Mouse (Mus musculus): ENCODE measurements around the gene Zfp668.
A peak's percentile ranks its signal among the peaks of the same experiment; 100 is the strongest.
"Not testable (repeated sequence)": the region's sequence is repeated elsewhere in the genome, so short reads cannot be mapped to it uniquely, and the experiment has no call there.

Gene Zfp668

DNA sequence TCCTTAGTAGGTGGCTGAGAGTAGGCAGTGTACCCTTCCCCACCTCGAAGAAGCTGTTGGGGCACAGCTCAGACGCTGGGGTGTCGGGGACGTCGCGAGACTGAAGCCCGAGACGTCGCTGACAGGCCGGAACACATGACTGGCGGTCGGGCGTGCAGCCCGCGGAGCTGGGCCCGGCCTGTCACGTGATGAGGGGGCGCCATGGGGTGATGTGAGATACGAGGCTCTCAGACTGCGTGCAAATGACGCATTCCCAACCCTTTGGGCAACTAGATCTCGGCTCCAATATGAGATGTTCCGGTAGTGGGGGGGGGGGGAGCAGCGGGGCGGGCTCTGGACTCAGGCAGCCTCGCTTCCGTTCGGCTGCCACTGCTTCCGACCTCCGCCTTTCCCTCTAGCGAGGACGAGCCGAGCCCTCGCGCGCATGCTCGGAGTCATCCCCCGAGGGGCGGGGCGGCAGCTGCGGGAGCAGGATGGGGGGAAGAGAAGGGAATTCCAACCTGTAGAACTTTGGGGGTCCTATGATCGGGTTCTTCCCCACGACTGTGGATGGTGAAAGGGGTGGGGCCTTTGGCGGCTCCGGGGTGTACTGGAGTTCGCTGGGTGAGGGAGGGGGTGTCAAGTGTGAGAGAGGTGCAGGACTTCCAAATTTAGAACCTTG, 35.2 kb downstream of the Zfp668 start:
- DNase-seq (ENCODE audit: low read depth) = peak; percentile 81

DNA sequence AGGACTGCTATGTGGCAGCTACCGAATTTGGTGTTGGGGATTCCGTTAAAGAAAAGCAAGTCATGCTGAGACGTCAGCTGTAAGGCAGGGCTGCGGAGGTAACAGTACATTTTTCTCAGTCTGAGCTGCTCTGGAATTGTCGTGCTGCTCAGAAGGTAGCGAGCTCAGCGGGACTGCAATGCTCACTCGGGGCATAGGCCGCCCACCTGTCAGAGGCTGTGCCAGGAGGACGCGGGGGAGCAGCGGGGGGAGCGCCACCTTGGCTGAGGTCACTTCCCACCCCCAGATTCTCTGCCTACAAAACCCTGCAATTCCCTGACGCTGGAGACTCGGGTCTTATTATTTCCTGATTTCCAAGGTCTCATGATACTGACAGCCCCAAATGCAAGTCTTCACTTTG, 35.7 kb downstream of the Zfp668 start:
- no peak for DNase-seq (ENCODE audit: low read depth)

DNA sequence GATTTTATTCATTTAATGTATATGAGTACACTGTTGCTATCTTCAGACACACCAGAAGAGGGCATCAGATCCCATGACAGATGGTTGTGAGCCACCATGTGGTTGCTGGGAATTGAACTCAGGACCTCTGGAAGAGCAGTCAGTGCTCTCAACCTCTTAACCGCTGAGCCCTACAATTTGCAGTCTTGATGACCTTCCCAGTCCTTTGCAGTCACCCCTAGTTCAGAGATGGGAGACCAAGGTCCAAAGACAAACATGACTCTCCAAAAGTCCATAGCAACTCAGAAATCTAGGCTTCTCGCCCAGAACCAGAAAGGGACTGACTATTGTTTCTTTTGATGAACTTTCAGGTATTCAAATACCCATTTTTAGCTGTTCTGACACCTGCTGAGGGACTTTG, 36.6 kb downstream of the Zfp668 start:
- DNase-seq (ENCODE audit: low read depth) = not testable (repeated sequence)

DNA sequence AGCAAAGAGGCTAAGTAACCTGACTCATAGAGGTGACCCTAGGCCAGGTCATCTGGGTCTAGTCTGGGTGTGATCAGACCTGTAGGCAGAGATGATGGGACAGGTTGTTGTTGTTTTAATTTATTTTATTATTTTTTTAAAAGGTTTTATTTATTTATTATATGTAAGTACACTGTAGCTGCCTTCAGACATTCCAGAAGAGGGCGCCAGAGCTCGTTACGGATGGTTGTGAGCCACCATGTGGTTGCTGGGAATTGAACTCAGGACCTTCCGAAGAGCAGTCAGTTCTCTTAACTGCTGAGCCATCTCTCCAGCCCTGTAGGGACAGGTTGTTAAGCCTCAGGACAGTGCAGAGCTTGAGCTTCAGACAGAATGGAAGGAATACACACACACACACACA, 38.8 kb downstream of the Zfp668 start:
- not testable (repeated sequence) for DNase-seq (ENCODE audit: low read depth)

DNA sequence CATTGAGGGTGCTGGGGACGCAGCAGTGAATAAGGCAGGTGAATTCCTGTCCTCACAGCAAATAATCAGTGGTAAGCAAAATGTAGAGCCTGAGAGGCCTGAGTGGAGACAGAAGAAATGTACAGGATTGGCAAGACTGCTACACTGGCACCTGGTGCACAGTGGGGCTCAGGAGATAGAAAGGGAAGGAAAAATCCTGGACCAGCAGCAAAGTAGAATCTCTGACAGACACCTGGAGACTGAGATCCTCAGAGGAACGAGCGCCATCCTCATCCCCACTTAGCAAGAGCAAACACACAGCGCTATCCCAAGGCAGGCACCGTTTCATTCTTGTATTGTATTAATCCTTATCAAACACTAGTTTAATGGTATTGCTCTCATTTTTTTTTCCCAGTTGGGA, 39.2 kb downstream of the Zfp668 start:
- DNase-seq (ENCODE audit: low read depth) = no peak

DNA sequence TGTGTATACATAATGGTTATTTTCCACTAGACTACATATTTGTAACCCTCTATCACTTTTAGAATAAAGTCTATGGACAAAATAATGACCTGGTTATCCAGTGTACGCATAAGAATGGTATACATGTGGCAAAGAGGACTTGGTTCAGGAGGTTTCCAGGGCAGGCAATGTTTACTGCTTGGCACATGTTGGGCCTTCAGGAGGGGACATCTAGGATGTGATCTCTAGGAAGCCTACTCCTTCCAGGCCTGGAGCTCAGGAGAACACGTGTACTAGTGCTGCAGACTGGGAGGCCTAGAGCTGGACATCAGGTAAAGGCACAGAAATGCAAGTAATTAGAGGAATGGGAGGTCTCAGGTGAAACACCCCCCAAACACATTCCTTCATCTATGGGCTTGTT, 41.1 kb downstream of the Zfp668 start:
- no peak for DNase-seq (ENCODE audit: low read depth)

DNA sequence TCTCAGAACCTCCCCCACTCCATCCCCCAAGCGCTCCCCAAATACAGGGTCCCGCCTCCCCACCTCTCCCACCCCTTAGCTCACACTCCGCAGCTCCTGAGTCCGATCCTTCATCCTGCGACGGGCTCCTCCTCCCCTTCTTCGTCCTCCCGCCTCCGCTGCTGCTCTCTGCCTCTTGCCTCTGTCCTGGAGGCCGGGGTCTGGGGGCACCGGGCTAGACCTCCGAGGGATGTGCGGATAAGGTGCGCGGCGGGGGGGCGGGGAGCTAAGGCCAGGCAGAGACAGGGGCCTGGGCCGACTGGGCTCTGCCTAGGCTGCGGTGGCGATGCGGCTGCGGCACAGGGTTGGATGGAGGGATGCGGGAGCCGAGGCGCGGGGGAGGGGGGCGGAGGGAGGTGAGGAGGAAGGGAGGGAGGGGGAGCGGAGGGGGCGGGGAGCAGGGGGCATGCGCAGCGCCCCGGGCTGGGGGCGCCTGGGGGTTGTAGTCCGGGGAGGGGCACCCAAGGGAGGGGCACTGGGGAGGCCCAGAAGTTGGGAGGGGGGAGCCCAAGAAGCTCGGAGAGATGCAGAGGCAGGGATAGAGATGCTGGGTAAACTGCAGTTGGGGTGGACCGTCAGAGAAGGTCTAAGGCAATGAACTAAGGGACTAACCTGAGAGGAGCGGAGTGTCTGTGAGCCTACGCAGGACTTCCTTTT, 52.3 kb downstream of the Zfp668 start, which contains the start of the genes Stx4a and Stx1b:
TSS of gene Stx4a (plus strand) at position 119 of the 696 bp plus-strand sequence.
TSS of gene Stx1b (minus strand) at position 374 of the 696 bp plus-strand sequence.
- no peak for DNase-seq (ENCODE audit: low read depth)

DNA sequence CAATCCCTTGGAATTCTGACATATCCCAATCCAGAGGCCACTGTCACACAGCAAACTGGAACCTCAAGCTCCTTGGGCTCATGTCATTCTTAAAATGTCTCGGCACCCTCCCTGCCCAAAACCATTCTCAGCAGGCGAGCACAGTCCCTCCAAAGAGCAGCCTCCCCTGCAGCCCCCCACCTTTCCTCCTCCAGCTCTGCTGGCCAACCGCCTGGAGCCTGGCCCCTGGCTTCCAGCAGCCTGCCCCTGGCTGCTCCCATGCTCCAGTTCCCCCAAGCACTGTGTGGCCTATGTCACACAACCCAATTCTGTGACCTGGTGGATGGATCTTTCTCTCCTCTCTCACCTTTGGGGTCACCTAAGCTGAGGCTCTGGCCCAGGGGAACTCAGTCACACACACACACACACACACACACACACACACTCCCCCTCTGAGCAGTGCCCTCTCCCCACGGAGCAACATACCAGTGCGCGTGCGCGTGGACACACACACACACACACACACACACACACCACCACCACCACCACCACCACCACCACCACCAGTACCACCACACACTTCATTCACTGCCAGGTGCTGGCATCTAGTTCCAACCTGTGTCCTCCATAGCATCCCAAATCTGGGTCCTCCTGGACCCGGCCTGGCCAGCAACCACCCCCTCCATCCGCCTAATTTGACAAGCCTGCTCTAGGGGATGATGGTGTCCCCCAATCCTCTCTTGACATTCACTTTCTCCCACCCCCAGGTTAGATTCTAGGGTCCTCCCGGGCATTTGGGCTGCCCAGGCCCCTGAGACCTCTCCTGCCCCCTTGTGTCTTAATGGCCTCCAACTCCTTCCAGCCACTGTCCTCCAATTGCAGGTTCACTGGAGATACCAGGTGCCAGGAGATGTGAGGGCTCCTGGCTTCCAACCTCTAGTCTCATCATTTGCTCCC, 53.1 kb downstream of the Zfp668 start:
- no peak for DNase-seq (ENCODE audit: low read depth)

DNA sequence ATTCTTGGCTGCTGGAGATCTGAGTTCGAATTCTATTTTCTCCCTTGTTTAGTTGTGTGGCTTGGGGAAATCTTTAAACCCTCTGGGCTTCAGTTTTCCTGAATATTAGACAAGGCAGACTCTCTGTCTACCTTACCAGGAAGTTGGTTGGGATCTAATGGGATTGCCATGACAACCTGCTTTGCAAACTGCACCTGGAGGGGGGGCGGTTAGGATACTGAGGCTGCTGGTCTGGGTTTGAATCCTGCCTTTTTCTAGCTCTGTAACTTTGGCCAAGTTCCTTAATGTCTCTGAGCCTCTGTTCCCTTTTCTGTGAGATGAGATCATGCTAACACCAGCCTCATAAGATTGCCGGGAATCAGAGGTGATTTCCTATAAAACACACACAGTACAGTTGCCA, 54.1 kb downstream of the Zfp668 start:
- no peak for DNase-seq (ENCODE audit: low read depth)

DNA sequence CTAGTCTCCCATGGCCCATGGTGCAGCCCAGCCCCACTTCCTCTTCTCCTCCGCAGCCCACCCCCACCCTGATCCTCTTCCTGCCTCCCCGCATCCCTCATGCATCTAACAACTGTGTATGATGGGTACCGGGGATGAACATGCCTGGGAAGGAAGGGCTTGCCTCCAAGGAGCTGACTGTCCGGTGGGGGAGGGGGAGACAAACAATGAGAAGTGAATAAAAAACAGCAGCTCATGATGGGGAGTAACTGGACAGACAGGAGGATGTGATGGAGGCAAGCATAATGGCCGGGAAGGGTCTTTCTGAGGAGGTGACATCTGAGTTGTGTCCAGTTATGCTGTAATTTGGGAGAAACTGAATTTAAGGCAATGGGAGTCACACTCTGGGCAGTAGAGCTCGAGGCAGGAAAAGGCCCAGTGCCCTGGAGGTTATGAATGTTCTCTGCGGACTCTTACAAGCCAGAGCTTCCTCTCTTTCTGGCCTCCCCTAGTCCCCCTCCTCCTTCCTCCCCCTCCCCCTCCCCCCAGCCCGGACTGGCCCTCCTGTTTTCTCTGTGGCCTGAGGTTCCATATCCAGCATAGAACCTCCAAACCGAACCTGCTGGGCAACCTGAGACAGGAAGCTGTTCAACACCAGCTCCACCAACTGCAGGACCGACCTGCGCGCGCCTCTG, 55.7 kb downstream of the Zfp668 start:
- DNase-seq (ENCODE audit: low read depth) = no peak

DNA sequence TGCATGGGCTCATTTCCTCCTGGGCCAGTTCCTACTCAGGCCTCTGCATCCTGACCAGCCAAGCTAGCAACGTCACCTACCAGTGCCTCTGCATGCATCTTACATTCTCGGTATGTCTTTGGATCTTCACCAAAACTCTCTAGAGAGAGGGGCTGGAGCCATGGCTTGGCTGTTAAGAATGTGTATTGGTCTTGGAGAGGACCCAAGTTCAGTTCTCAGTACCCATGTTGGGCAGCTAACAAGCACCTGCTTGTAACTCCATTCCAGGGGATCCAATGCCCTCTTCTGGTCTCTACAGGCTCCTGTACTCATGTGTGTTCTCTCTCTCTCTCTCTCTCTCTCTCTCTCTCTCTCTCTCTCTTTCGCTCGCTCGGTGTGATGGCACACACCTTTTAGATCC, 58.9 kb downstream of the Zfp668 start:
- no peak for DNase-seq (ENCODE audit: low read depth)

DNA sequence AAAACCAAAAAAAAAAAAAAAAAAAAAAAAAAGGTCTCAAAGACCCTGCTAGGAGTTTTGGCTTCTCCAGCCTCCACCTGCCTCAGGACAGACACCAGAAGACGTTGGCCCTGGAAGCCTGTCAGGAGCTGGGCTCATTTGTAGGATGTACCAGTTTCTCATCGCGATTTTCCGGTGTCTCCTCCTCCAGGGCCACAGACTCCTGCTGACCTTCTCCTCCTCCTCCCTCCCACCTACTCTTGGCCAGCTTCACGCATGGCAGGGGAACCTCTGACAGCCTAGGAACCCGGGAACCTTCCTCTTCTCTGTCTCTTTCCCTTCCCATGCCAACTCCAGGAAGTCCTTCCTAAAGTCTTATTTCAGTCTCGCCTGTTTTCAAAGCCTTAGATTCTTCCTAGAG, 59.6 kb downstream of the Zfp668 start:
- DNase-seq (ENCODE audit: low read depth) = no peak

DNA sequence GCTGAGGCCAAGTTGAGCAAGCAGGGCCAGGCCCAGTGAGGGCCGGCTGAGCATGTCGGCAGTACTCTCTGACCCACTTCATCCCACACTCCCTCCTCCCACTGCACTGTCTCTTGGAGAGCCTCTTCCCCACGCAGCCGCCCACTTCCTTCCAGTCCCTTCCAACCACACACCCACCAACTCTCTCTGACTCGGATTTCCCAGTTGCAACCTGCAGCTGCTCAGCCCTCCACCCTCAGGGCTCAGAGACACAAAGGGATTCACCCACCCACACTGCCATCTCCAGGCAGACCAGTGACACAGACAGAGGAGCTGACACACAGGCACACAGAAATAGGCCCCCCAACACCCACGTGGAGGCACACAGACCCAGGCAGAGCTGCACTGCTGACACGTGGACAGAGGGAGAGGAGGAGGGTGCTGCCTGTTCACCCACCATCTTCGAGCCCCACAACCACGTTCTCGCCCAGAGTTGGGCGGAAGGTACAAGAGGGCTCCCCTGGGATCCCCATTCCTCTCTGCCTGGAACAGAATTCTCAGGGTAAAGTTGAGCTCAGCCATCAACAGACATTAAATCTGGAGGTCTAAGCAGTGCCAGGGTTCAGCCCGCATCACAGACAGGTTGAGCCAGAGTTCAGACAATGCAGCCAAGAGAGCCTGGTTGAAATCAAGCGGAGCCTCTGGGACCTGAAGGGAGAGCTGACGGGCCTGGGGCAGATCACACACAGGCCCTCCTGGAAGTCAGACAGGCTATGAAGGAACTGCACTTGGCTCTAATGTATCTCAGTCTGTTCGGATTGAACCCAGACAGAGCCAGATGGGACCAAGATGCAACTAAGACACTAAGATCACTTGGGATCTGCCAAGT, 60.4 kb downstream of the Zfp668 start:
- DNase-seq (ENCODE audit: low read depth) = no peak

DNA sequence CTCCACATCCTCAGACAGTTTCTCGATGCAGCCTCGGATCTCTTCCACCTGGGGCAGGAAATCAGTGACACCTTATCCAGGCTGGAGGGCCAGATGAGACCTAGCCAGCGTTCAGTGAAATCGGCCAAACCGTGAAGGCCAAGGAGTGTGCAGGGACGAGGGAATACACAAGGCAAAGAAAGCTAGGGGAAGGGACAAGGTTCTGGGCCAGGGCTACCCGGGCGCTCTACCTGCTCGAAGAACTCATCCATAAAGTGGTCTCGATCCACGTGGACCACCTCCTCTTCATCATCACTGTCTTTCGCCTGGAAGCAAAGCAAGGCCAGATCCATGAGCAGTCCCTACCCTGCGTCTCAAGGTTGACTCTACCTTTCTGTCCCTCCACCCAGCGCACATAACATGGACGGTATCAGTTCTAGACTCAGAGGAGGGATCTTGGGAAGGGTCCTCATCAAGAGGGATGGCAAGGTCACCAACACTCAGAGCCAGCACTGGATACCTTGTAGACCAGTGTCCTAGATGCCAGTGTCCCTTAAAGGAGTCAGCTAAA, 61.4 kb downstream of the Zfp668 start:
- no peak for DNase-seq (ENCODE audit: low read depth)

DNA sequence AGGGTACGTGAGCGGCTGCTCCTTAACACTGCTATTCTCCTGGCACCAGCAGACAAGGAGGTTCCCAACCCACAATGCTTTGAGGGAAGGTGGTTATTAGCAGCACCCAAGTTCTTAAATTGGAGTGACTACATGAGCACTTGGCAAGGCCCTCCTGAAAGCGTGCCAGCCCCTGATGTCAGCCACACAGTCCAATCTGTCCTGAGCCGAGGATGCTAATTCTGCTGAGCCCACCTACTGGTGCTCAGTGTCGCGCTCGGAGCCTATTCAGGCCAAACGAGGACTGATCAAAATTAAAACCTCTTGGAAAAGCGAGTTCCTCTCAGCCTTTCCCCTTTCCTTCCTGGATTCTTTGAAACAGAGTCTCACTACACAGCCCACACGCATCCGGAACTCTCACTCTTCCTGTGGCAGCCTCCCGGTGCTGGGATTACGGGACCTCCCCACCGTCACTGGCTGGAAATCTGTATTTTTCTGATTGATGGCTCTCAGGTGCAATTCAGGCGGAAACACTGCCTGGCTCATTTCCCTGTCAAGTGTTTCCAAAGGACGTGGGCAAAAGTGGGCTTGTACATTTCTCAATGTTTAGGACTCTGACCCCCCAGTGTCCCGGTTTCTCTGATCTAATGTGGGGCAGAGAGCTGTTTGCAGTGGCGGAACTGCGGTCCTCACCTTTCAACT, 62.2 kb downstream of the Zfp668 start:
- no peak for DNase-seq (ENCODE audit: low read depth)

DNA sequence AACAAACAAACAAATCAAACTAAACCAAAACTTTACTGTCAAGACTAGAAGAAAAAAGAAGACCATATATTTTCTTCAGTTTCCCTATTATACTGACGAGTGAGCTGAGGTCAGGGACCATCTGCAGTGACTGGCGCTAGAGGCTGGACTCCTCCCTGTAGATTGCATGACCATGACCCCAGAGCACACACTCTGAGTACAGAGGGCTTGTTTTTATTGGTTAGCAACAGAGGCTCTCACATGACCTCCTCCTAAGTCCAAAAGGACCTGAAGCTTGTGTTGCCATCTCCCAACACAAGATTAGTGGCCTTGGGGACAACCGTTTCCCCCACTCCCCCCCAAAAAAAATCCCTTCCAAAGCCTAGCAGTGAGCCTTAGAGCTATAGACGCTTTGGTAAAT, 62.8 kb downstream of the Zfp668 start:
- DNase-seq (ENCODE audit: low read depth) = no peak
